Mouse (Mus musculus) cerebellum, adult 2 months (tissue): ENCODE measurements around the gene Entpd3.

Experiments used
- CTCF ChIP-seq: fragments of 200-500 bp; IDR thresholded peaks from 2 replicates; pipeline ENCODE4 v1.5.1; 2011; ENCODE audit warnings: low read depth, mild to moderate bottlenecking, control low read depth, low read length, moderate library complexity, borderline replicate concordance; ENCODE audit not compliant: insufficient read depth
- POLR2A ChIP-seq: fragments of 200-500 bp; IDR thresholded peaks from 2 replicates; pipeline ENCODE4 v1.6.1; 2011; ENCODE audit warnings: low read length, control low read depth, borderline replicate concordance; ENCODE audit not compliant: insufficient read depth

- TF ChIP-seq POLR2A = no peak
- no peak for TF ChIP-seq CTCF
These were observed 47.6 kb upstream of the Entpd3 start, which contains the start of gene Eif1b for GRCm38 (mm10) chr9:120492010-120492399.
